Mouse (Mus musculus) layer of hippocampus, adult 9-11 months (tissue): ENCODE results near the gene Rara.
A peak's percentile ranks its signal among the peaks of the same experiment; 100 is the strongest.

Experiments
- DNase-seq: peaks from one replicate; pipeline ENCODE4 v3.0.0; 2022

Rara gene

GRCm38 (mm10) chr11:99010124-99010523 lies 82.5 kb downstream of the Rara start:
- DNase-seq: no peak

- no peak for DNase-seq
Measured at GRCm38 (mm10) chr11:99010706-99011105, 83.1 kb downstream of the Rara start.

DNA sequence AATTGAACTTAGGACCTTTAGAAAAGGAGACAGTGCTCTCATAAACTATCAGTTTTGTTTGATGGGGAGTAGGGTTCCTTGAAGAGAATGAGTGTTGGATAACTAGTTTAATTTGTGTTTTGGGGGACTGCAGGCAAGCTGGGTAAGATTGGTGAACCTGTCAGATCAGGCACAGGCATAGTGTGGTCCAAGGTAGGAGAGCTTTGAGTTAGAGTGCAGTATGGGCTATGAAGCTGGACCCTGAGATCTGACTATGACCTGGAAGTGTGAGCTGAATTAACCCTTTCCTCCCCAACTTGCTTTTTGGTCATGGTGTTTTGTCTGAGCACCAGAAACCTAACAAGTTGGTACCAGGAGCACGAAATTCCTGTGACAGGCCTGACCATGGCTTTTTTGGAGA lies 86.2 kb downstream of the Rara start:
- no peak for DNase-seq

DNA sequence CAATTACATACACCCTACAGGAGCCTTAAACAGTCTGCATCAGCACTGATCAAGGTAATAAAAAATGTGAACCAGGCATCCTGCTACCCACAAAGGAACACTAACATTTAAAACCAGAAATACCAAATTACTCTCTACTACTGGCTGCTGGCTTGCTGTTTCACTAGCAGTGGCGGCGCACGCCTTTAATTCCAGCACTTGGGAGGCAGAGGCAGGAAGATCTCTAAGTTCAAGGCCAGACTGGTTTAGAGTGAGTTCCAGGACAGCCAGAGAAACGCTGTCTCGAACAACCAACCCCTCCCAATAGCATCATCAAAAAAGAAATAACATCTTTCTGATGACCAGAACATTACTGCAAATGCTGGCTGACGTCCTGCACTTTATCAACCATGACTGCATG lies 92.2 kb downstream of the Rara start:
- DNase-seq: no peak

GRCm38 (mm10) chr11:99022384-99022933 lies 94.8 kb downstream of the Rara start:
- DNase-seq: no peak

GRCm38 (mm10) chr11:99023094-99023493 lies 95.5 kb downstream of the Rara start:
- DNase-seq: no peak

GRCm38 (mm10) chr11:99023500-99024467 lies 96.2 kb downstream of the Rara start, which contains the start of gene Top2a:
Gene Top2a (minus strand): TSS chr11:99024189.
- DNase-seq: peak; percentile 95
